Mouse (Mus musculus): ENCODE measurements at regions not wholly inside any gene's neighbourhood (a gene's known extent, or its start where the extent isn't known, plus 50 kb on each side); places are given as distances from the start of the nearest gene placed in this dataset.

DNA sequence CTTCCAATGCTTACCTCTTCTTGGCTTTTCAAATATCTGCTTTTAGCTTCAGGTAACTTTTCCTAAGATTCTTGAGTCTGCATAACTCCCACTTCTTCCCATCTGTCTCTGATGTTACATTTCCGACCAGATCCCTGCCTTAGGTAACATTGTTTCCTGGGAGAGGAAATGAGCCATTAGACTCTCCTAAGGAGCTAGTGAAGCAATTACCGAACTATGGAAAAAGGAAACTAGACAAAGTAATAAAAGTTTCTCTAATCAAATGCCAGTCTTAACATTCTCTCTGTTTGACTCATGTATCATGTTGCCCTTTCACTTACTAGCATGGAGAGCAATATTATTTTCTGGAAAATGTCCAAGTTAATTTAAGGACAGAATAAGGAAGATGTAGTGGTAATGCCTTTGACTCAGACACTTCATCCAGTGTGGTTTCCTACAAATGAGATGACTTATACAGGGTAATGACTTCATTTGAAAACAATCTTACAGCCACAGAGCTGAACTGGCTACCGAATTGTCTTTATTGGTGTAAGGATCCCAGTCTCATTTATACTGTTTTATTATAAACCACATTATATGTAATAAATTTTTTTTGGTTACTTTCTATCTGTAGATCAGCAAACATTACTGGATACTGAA lies 263.8 kb upstream of the Fam84a start:
- 83% methylated on average over 3 of the region's 3 CpGs for WGBS
- no peak overlapping the region for H3K9ac ChIP-seq (ENCODE audit: low read depth, low read length)
- no peaks in the 10 kb centered on the region for H3K27me3 ChIP-seq (ENCODE audit: control insufficient read depth, insufficient read depth, low read length)
- H3K36me3 ChIP-seq (ENCODE audit: control insufficient read depth, insufficient read depth, low read length) = no peaks in the 10 kb centered on the region
- no peak overlapping the region for H3K4me3 ChIP-seq (ENCODE audit: insufficient read depth, low read depth, low read length)
- H3K27ac ChIP-seq (replicated peaks; ENCODE audit: insufficient read depth, low read depth, low read length) = no peak overlapping the region
- no peak for TF ChIP-seq POLR2A (IDR thresholded peaks at IDR 0.05; ENCODE audit: extremely low read depth, insufficient read depth, low read length)
- no peak for TF ChIP-seq CTCF (IDR thresholded peaks at IDR 0.05; ENCODE audit: low read depth, low read length)
- H3K4me1 ChIP-seq (ENCODE audit: control insufficient read depth, insufficient read depth, low read length) = no peaks in the 10 kb centered on the region
- DNase-seq (ENCODE audit: extremely low read depth, low read depth, low spot score) = no peak
- no peaks in the 10 kb centered on the region for H3K79me2 ChIP-seq (ENCODE audit: control insufficient read depth, insufficient read depth, low read length)

DNA sequence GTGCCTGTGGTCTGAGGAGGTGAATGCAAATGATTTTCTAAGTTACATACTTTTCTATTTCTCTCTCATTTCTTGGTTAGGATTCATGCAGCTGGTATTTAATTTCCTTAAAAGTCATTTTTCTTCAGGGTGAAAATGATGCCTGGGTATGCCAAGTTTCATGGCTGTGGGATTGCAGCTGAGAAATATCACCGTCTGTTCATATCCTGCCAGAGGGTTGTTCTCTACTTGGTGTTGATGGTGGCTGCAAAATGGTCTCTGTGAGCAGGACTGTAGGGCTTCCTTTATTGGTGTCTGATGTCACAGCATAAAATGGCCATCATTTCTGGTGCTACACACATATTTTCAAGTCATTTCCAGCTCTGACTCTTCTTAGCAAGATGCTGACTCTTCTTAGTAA lies 259.2 kb upstream of the Fam84a start:
- H3K9ac ChIP-seq (ENCODE audit: low read depth, low read length) = no peak overlapping the region
- no peak for DNase-seq (ENCODE audit: extremely low read depth, low read depth, low spot score)
- H3K27ac ChIP-seq (replicated peaks; ENCODE audit: insufficient read depth, low read depth, low read length) = no peak overlapping the region
- H3K4me3 ChIP-seq (ENCODE audit: insufficient read depth, low read depth, low read length) = no peak overlapping the region
- no peaks in the 10 kb centered on the region for H3K4me1 ChIP-seq (ENCODE audit: control insufficient read depth, insufficient read depth, low read length)
- H3K27me3 ChIP-seq (ENCODE audit: control insufficient read depth, insufficient read depth, low read length) = no peaks in the 10 kb centered on the region
- H3K36me3 ChIP-seq (ENCODE audit: control insufficient read depth, insufficient read depth, low read length) = no peaks in the 10 kb centered on the region
- WGBS = 92% methylated on average over 1 of the region's 1 CpGs
- TF ChIP-seq POLR2A (IDR thresholded peaks at IDR 0.05; ENCODE audit: extremely low read depth, insufficient read depth, low read length) (no peak), CTCF (IDR thresholded peaks at IDR 0.05; ENCODE audit: low read depth, low read length) (no peak)
- H3K79me2 ChIP-seq (ENCODE audit: control insufficient read depth, insufficient read depth, low read length) = no peaks in the 10 kb centered on the region

DNA sequence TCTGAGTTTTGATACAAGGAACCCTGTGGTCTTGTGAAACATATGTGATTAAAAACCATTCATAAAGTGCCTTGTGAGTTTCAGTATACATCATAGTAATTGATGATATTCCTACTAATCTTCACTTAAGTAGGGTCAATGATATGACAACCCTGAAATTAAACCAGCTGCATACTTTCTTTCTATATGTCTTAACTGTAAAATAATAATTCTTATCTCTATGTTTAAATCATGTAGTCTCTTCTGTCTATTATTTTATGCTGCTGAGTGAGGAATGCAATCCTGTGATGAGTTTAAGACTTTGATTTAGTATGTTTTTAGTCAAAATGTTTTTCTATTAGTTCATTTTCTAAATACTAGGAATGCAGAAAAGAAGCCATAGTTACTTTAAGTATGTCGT lies 253.9 kb upstream of the Fam84a start:
- WGBS = 88% methylated on average over 1 of the region's 1 CpGs
- no peak for DNase-seq (ENCODE audit: extremely low read depth, low read depth, low spot score)
- no peaks in the 10 kb centered on the region for H3K27me3 ChIP-seq (ENCODE audit: control insufficient read depth, insufficient read depth, low read length)
- no peaks in the 10 kb centered on the region for H3K36me3 ChIP-seq (ENCODE audit: control insufficient read depth, insufficient read depth, low read length)
- no peak overlapping the region for H3K9ac ChIP-seq (ENCODE audit: low read depth, low read length)
- TF ChIP-seq CTCF (IDR thresholded peaks at IDR 0.05; ENCODE audit: low read depth, low read length) = no peak
- TF ChIP-seq POLR2A (IDR thresholded peaks at IDR 0.05; ENCODE audit: extremely low read depth, insufficient read depth, low read length) = no peak
- no peaks in the 10 kb centered on the region for H3K4me1 ChIP-seq (ENCODE audit: control insufficient read depth, insufficient read depth, low read length)
- no peak overlapping the region for H3K27ac ChIP-seq (replicated peaks; ENCODE audit: insufficient read depth, low read depth, low read length)
- H3K79me2 ChIP-seq (ENCODE audit: control insufficient read depth, insufficient read depth, low read length) = no peaks in the 10 kb centered on the region
- no peak overlapping the region for H3K4me3 ChIP-seq (ENCODE audit: insufficient read depth, low read depth, low read length)

DNA sequence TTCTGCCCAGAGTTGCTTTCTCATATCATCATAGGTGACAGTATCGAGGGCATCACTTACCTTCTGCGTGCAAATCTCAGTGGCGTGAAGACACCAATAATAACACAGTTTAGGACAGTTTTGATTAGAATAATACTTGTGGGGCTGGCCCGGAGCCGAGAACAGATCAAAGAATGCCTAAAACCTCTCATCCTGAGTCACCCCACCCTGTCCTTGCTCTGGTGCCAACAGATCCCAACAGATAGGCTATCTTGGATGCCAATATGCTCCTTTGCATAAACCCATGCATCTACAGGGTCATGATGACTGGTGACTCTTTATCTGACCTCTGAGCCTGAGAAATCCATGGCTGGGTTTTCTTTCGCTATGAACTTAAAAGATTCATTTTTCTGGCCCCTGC lies 224.4 kb upstream of the Fam84a start:
- Histone ChIP-seq H3K9ac (ENCODE audit: low read depth, low read length) (no peak overlapping the region), H3K27me3 (ENCODE audit: control insufficient read depth, insufficient read depth, low read length) (no peaks in the 10 kb centered on the region), H3K79me2 (ENCODE audit: control insufficient read depth, insufficient read depth, low read length) (no peaks in the 10 kb centered on the region), H3K36me3 (ENCODE audit: control insufficient read depth, insufficient read depth, low read length) (no peaks in the 10 kb centered on the region), H3K4me1 (ENCODE audit: control insufficient read depth, insufficient read depth, low read length) (no peaks in the 10 kb centered on the region), H3K27ac (replicated peaks; ENCODE audit: insufficient read depth, low read depth, low read length) (no peak overlapping the region), H3K4me3 (ENCODE audit: insufficient read depth, low read depth, low read length) (no peak overlapping the region)
- WGBS = 90% methylated on average over 6 of the region's 6 CpGs
- DNase-seq (ENCODE audit: extremely low read depth, low read depth, low spot score) = no peak
- no peak for TF ChIP-seq POLR2A (IDR thresholded peaks at IDR 0.05; ENCODE audit: extremely low read depth, insufficient read depth, low read length)
- TF ChIP-seq CTCF (IDR thresholded peaks at IDR 0.05; ENCODE audit: low read depth, low read length) = no peak

DNA sequence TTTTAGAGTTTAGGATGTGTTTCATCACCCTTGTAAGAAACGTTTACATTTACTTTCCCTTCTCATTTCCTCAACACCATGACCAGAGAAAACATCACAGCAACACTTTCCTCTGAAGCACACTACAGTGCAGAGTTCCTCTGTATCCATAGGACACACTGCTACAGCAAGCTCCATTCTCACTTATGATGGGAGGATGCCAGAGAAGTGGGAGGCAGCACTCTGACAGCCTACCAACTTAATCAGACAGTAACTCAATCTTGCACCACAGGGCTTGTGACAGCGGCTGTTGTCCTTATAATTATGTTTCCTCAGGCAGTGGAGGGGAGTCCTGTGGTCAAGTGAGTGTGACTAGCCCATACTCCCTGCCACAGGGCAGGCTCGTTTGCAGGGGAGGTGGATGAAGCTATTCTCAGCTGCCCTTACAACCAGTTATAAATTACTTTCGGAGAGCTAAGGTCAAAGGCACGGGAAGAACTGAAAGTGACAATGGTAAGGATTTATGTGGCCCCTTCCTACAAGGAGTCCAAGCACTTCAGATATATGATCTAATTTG lies 186.5 kb upstream of the Fam84a start:
- no peak for DNase-seq (ENCODE audit: extremely low read depth, low read depth, low spot score)
- Histone ChIP-seq H3K79me2 (ENCODE audit: control insufficient read depth, insufficient read depth, low read length) (no peaks in the 10 kb centered on the region), H3K4me1 (ENCODE audit: control insufficient read depth, insufficient read depth, low read length) (no peaks in the 10 kb centered on the region), H3K27me3 (ENCODE audit: control insufficient read depth, insufficient read depth, low read length) (no peaks in the 10 kb centered on the region), H3K4me3 (ENCODE audit: insufficient read depth, low read depth, low read length) (no peak overlapping the region), H3K9ac (ENCODE audit: low read depth, low read length) (no peak overlapping the region), H3K27ac (replicated peaks; ENCODE audit: insufficient read depth, low read depth, low read length) (no peak overlapping the region), H3K36me3 (ENCODE audit: control insufficient read depth, insufficient read depth, low read length) (no peaks in the 10 kb centered on the region)
- TF ChIP-seq CTCF (IDR thresholded peaks at IDR 0.05; ENCODE audit: low read depth, low read length) = no peak
- no peak for TF ChIP-seq POLR2A (IDR thresholded peaks at IDR 0.05; ENCODE audit: extremely low read depth, insufficient read depth, low read length)
- 55% methylated on average over 5 of the region's 5 CpGs for WGBS

DNA sequence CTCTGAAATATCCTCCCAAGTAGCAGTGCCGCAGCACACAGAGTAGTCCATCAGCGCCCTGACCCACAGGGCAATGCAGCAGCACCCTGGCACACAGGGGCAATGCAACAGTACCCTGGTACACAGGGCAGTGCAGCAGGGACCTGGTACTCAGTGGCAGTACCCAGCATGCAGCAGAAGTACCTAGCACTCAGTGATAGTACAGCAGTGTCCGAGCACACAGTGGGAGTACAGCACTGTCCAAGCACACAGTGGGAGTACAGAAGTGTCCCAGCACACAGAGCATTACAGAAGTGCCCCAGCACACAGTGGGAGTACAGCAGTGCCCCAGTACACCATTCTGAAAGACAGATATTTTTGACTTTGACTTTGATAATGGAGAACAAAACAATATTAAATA lies 186.0 kb upstream of the Fam84a start:
- no peak overlapping the region for H3K27ac ChIP-seq (replicated peaks; ENCODE audit: insufficient read depth, low read depth, low read length)
- no peaks in the 10 kb centered on the region for H3K27me3 ChIP-seq (ENCODE audit: control insufficient read depth, insufficient read depth, low read length)
- TF ChIP-seq POLR2A (IDR thresholded peaks at IDR 0.05; ENCODE audit: extremely low read depth, insufficient read depth, low read length) (no peak), CTCF (IDR thresholded peaks at IDR 0.05; ENCODE audit: low read depth, low read length) (no peak)
- H3K79me2 ChIP-seq (ENCODE audit: control insufficient read depth, insufficient read depth, low read length) = no peaks in the 10 kb centered on the region
- 72% methylated on average over 3 of the region's 3 CpGs for WGBS
- H3K4me1 ChIP-seq (ENCODE audit: control insufficient read depth, insufficient read depth, low read length) = no peaks in the 10 kb centered on the region
- no peaks in the 10 kb centered on the region for H3K36me3 ChIP-seq (ENCODE audit: control insufficient read depth, insufficient read depth, low read length)
- DNase-seq (ENCODE audit: extremely low read depth, low read depth, low spot score) = no peak
- no peak overlapping the region for H3K4me3 ChIP-seq (ENCODE audit: insufficient read depth, low read depth, low read length)
- H3K9ac ChIP-seq (ENCODE audit: low read depth, low read length) = no peak overlapping the region

Data from liver, adult 2 months (tissue).